Mouse (Mus musculus) limb, embryonic 13.5 days (tissue): ENCODE measurements around the gene Helz2. TPM values are rescaled to one million over a fixed set of nuclear protein-coding genes. Genes with fewer than 3 reads are reported as not detected.

Experiments used
- ATAC-seq: fragments of 200-750 bp; cut with Nextera tagmentation; 2 replicates; pipeline ENCODE4 v1.8.0; 2017; ENCODE audit warnings: low read depth, moderate number of reproducible peaks, moderate TSS enrichment; ENCODE audit not compliant: low FRiP score
- H3K27ac ChIP-seq: fragments of 300-500 bp; sonication (generic); 2 replicates; pipeline ENCODE4 v1.5.1; 2015; ENCODE audit warnings: inconsistent platforms, mild to moderate bottlenecking, moderate library complexity
- H3K27me3 ChIP-seq: fragments of 300-500 bp; sonication (generic); 2 replicates; pipeline ENCODE4 v1.6.1; 2015; ENCODE audit warnings: mild to moderate bottlenecking, inconsistent platforms
- H3K36me3 ChIP-seq: fragments of 300-500 bp; sonication (generic); 2 replicates; pipeline ENCODE4 v1.6.1; 2015; ENCODE audit warnings: inconsistent platforms, mild to moderate bottlenecking, moderate library complexity
- H3K4me1 ChIP-seq: fragments of 300-500 bp; sonication (generic); 2 replicates; pipeline ENCODE4 v1.6.1; 2015; ENCODE audit warnings: inconsistent platforms
- H3K4me2 ChIP-seq: fragments of 300-500 bp; sonication (generic); replicated peaks from 2 replicates; pipeline ENCODE4 v1.6.1; 2015; ENCODE audit warnings: inconsistent platforms, mild to moderate bottlenecking, moderate library complexity
- H3K4me3 ChIP-seq: fragments of 300-500 bp; sonication (generic); 2 replicates; pipeline ENCODE4 v1.5.1; 2015; ENCODE audit warnings: moderate library complexity, mild to moderate bottlenecking, inconsistent platforms
- H3K9ac ChIP-seq: fragments of 300-500 bp; sonication (generic); 2 replicates; pipeline ENCODE4 v1.6.1; 2015; ENCODE audit warnings: mild to moderate bottlenecking, inconsistent platforms
- H3K9me3 ChIP-seq: fragments of 300-500 bp; sonication (generic); 2 replicates; pipeline ENCODE4 v1.6.1; 2016; ENCODE audit warnings: inconsistent platforms
- WGBS: fragments of 180-500 bp; shearing (Covaris S2); methylation state at CpG from one replicate; pipeline ENCODE4 v1.1.7; 2015; 5-methylcytosine and 5-hydroxymethylcytosine counted together
- polyA plus RNA-seq: library from polyadenylated mRNA; unstranded; fragments of >200 nt; fragmentation: Nextera tagmentation; extraction: Ambion mirVana; gene quantifications from 2 replicates; pipeline ENCODE4 v1.2.1, GENCODE M21; 2015

The Helz2 gene
- polyA plus RNA-seq, 1 experiment from 2014 or later = 1.8 TPM

DNA sequence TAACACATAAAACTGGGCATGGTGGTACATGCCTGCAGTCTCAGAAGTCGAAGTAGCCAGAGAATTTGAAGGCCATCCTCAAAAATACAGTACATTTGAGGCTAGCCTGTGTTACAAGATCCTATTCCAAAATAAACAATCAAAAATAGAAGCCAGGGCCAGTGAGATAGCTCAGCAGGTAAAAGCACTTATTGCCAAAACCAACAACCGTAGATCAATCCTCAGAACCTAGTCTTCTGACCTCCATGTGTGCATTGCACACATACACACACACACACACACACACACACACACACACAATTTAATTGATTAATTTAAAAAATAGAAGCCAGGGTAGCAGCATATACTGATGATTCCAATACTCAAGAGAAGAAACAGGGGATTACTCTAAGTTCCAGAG is 25.0 kb upstream of the Helz2 start:
- Histone ChIP-seq H3K9me3 (no peaks in the 10 kb centered on the region), H3K4me2 (no peak overlapping the region), H3K27ac (no peak overlapping the region), H3K4me1 (no peaks in the 10 kb centered on the region), H3K36me3 (peaks cover 79% of the 10 kb centered on the region), H3K9ac (no peak overlapping the region), H3K27me3 (no peaks in the 10 kb centered on the region), H3K4me3 (no peak overlapping the region)
- ATAC-seq = no peak
- WGBS = 93% methylated on average over 2 of the region's 2 CpGs

DNA sequence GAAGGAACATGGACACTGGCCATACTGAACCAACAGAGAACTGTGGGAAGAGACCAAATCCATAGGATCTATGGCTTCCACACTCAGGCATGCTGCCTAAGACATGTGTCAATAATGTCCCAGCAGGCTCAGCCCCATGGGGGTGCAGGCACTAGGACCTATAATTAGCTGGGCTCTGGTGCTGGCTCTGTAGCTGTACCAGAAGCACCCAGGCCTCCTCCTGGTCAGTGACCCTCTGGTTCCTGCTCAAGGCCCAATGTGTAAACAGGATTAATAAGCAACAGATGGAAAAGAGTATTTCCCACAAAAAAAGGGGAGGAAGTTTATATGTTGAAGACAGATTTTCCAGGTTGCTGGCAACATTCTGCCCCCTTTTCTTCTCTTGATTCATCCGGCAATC is 11.4 kb upstream of the Helz2 start:
- Histone ChIP-seq H3K4me3 (no peak overlapping the region), H3K36me3 (peaks cover 70% of the 10 kb centered on the region), H3K4me1 (no peaks in the 10 kb centered on the region), H3K9ac (no peak overlapping the region), H3K9me3 (no peaks in the 10 kb centered on the region), H3K27me3 (no peaks in the 10 kb centered on the region), H3K4me2 (no peak overlapping the region), H3K27ac (no peak overlapping the region)
- WGBS = 67% methylated on average over 1 of the region's 1 CpGs
- ATAC-seq = no peak

DNA sequence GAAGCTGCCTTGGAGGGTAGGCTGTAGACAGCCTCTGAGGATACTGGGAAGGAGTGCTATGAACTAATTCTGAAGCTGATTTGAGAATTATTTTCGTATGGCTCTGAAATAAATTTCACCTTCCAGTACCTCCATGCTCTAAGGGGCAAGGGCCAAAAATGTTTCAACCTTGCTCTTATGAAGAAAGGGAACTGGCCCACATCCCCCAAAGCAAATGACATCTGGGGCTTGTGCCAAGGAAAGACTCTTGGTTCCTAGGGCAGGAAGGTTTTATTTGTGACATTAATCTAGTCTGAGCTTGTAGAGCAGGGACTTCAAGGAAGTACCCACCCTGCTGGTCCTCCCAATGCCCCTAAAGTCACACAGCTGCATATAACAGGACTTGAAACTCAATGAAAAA is 10.0 kb upstream of the Helz2 start:
- H3K27ac ChIP-seq = no peak overlapping the region
- WGBS = 77% methylated on average over 1 of the region's 1 CpGs
- no peak overlapping the region for H3K9ac ChIP-seq
- no peak overlapping the region for H3K4me3 ChIP-seq
- no peaks in the 10 kb centered on the region for H3K4me1 ChIP-seq
- no peak for ATAC-seq
- peaks cover 58% of the 10 kb centered on the region for H3K36me3 ChIP-seq
- no peak overlapping the region for H3K4me2 ChIP-seq
- H3K27me3 ChIP-seq = no peaks in the 10 kb centered on the region
- no peaks in the 10 kb centered on the region for H3K9me3 ChIP-seq

DNA sequence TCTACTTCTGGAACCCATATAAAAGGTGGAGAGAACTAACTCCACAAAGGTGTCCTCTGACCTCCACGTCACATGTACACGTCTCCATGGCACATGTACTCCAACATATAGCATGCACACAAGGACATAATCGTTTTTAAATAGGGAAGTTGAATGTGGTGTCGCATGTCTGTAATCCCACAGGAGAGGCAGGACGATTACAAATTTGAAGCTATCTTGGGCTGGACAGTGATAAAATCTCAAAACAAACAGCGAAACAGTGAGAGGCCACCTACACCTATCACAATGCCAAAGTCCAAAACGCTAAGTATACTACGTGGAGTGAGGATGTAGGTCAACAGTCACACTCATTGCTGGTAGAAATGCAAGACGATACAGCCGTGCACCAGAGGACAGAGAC is 7.4 kb upstream of the Helz2 start:
- WGBS = 85% methylated on average over 10 of the region's 10 CpGs
- no peak overlapping the region for H3K27ac ChIP-seq
- no peak overlapping the region for H3K4me2 ChIP-seq
- peaks cover 35% of the 10 kb centered on the region for H3K36me3 ChIP-seq
- H3K27me3 ChIP-seq = no peaks in the 10 kb centered on the region
- no peak for ATAC-seq
- no peak overlapping the region for H3K4me3 ChIP-seq
- no peak overlapping the region for H3K9ac ChIP-seq
- H3K4me1 ChIP-seq = no peaks in the 10 kb centered on the region
- no peaks in the 10 kb centered on the region for H3K9me3 ChIP-seq

DNA sequence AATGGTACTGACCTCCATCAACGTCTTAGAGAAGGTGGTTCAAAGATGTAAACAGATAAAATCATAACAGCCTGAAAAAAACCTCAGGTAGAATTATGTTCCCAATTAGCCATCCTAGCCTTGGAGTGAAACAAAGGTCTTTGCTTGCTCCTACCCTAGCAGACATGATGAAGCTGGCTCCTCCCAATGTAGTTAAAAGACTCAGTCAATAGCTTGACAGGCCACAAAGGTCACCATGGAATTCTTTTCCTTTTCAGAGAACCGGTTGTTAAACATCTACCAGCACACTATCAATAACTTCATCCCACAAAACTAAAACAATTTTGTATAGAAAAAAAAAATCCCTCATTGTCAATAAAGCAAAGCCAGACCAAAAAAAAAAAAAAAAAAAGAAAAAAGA is 3.2 kb upstream of the Helz2 start:
- H3K4me3 ChIP-seq = no peak overlapping the region
- peaks cover 14% of the 10 kb centered on the region for H3K4me1 ChIP-seq
- H3K36me3 ChIP-seq = no peaks in the 10 kb centered on the region
- no peak for ATAC-seq
- H3K27ac ChIP-seq = no peak overlapping the region
- no peak overlapping the region for H3K9ac ChIP-seq
- WGBS = 35% methylated on average over 2 of the region's 2 CpGs
- H3K27me3 ChIP-seq = no peaks in the 10 kb centered on the region
- H3K9me3 ChIP-seq = no peaks in the 10 kb centered on the region
- H3K4me2 ChIP-seq = no peak overlapping the region

DNA sequence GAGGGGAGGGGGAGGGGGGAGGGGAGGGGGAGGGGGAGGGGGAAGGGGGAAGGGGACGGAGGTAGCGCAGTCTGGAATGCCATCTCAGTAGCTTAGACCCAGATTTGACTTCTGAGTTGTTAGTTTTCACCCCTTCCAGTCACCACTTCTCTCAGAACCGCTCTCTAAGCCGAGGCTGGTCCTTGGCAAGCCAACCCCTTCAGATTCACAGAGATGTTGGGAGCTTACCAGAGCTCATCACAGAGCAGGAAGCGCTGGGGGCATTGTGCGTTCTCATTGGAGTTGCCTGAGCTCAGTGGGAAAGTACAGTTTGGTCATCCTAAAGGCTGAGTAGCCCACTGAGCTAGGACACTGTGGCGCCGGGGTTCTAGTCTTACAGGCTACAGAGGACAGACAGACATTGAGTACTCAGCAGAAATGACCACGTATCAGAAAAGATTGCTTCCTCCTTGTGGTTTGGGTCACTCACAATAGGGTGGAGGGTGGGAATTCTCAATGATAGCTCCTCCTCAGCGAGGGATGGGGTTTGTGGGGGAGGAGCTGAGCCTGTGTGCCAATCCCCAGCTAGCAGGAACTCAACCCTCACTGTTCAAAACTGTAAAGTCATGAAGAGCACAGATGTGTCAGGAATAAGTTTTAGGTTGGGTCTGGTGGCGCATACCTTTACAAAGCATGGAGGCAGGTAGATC is 2.0 kb upstream of the Helz2 start:
- Histone ChIP-seq H3K9me3 (no peaks in the 10 kb centered on the region), H3K36me3 (no peaks in the 10 kb centered on the region), H3K9ac (no peak overlapping the region), H3K27ac (no peak overlapping the region), H3K4me2 (no peak overlapping the region), H3K4me1 (peaks cover 14% of the 10 kb centered on the region), H3K27me3 (no peaks in the 10 kb centered on the region), H3K4me3 (no peak overlapping the region)
- WGBS = 36% methylated on average over 11 of the region's 11 CpGs
- no peak for ATAC-seq

DNA sequence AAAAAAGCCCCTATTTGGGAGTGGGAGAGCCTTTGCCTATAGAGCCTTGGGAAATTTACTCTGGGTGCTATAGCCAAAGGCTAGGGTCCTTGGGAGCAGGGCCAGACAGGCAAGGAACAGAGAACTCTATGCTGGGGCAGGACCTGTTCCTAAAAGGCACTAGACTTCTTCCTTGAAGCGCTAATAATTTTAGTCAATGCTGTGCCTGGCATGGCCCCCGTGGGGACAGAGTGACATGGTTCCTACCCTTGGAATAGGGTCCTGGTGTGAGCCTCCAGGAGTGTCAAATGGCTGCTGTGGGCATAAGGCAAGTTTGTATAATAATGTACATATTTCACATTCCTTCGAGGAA is 463 bp upstream of the Helz2 start:
- 0 out of 2 replicates have a peak, but pooled peaks have one; percentile 16 for ATAC-seq
- Histone ChIP-seq H3K27ac (no peak overlapping the region), H3K9me3 (no peaks in the 10 kb centered on the region), H3K36me3 (peaks cover 9% of the 10 kb centered on the region; the same call in 1 of the 2 replicates), H3K4me3 (peak overlapping the region; percentile 51), H3K27me3 (no peaks in the 10 kb centered on the region), H3K4me2 (peak overlapping the region; percentile 72), H3K4me1 (peaks cover 14% of the 10 kb centered on the region), H3K9ac (peak overlapping the region; percentile 72)
- whole genome bisulfite sequencing = 56% methylated on average over 3 of the region's 3 CpGs

DNA sequence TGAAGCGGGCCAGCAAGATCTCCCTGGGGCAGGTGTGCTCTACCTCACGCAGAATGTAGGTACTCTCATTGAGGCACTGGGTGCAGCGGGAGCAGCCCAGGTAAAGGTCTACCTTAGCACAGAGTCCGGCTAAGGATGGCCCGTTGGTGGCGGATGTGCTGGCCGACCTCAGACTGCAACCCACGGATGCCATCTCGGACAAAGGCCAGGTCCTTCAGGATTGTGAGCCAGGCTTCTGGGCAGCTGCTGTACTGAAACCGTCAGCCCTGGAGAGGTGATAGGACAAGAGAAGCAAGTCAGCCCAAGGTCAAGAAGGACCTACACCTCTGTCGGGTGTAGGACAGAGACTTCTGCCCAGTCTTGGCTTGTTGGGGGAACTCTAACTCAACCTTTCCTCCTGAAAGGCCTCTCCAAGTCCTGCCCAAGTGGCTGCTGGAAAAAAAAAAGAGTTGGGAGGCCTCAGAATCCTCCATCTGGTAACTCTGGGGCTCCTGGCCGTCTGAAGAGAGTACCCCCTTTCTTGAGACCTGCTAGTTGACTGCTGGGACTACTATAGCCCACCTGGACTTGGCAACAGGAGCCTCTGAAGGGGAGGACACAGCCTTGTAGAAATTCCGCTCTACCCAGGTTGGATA is 904 bp downstream of the Helz2 start:
- Histone ChIP-seq H3K9ac (no peak overlapping the region), H3K27me3 (no peaks in the 10 kb centered on the region), H3K4me2 (peak overlapping the region; percentile 72), H3K36me3 (peaks cover 15% of the 10 kb centered on the region; the same call in 1 of the 2 replicates), H3K4me3 (peak overlapping the region; percentile 51), H3K27ac (no peak overlapping the region), H3K4me1 (peaks cover 14% of the 10 kb centered on the region), H3K9me3 (no peaks in the 10 kb centered on the region)
- WGBS = 89% methylated on average over 13 of the region's 13 CpGs
- no peak for ATAC-seq

DNA sequence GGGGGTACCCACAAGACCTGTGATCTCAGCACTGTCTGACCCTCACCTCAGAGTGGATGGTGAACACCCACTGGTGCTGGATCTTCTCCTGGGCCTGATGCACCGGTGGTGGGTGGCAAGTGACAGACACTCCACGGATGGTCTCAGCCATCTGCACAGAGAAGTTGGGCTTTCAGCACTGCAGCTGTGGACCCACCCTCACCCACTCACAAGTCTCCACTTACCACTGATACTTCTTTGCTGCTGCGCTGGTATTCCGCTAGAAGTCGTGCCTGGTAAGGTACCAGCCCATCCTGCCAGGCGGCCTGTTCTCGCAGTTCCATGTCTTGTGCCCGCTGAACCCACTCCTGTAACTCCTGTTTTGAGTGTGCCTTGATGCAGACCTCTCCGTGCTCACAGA is 2.6 kb downstream of the Helz2 start:
- H3K27me3 ChIP-seq = no peaks in the 10 kb centered on the region
- no peak overlapping the region for H3K4me2 ChIP-seq
- WGBS = 89% methylated on average over 9 of the region's 9 CpGs
- H3K9ac ChIP-seq = peak overlapping the region; percentile 43; the same call in 1 of the 2 replicates
- peaks cover 14% of the 10 kb centered on the region for H3K4me1 ChIP-seq
- H3K27ac ChIP-seq = no peak overlapping the region
- H3K4me3 ChIP-seq = no peak overlapping the region
- no peaks in the 10 kb centered on the region for H3K9me3 ChIP-seq
- no peak for ATAC-seq
- peaks cover 16% of the 10 kb centered on the region; the same call in 1 of the 2 replicates for H3K36me3 ChIP-seq

DNA sequence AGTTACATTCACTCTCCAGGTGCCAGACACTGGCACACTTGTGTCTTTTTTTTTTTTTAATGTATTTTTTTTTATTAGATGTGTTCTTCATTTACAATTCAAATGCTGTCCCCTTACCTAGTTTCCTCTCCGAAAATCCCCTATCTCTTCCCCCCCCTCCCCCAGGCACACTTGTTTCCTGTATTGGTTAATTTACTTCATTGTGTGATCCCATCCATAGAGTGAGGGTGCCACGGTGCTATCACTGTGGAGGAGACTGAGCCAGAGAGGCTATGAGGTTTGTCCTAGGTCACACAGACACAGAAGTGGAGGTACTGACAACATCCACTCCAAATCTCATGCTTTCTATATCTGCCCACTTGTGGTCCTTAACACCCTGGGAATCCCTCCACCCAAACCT is 3.0 kb downstream of the Helz2 start:
- Histone ChIP-seq H3K9me3 (no peaks in the 10 kb centered on the region), H3K9ac (peak overlapping the region; percentile 43; the same call in 1 of the 2 replicates), H3K36me3 (peaks cover 18% of the 10 kb centered on the region; the same call in 1 of the 2 replicates), H3K27me3 (no peaks in the 10 kb centered on the region), H3K4me1 (peaks cover 14% of the 10 kb centered on the region), H3K27ac (no peak overlapping the region), H3K4me2 (no peak overlapping the region), H3K4me3 (no peak overlapping the region)
- WGBS = 72% methylated on average over 2 of the region's 2 CpGs
- no peak for ATAC-seq

DNA sequence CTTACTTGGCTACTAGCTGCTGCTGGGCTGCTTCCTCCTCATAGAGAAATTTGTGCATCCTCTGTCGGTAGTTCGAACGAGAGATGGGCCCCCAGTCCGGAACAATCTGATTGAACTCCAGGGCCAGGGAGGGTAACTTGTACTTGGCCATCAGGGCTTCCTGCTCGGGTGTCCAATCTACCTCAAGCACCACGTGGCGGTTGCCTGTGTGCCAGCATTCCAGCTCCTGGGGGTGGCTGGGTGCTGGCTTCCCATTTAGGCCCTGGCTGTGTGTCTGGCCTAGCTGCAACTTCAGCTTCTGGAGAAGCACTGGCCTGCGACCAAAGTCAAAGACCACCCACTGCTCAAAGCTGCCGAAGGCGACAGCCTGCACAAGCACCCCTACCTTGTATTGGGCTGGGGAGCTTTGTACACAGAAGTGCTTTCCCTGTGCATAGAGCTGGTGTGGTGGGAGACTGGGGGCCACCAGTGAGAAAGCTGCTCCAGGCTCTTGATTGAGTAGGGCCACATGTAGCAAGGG is 3.7 kb downstream of the Helz2 start:
- H3K27ac ChIP-seq = no peak overlapping the region
- H3K4me1 ChIP-seq = peaks cover 14% of the 10 kb centered on the region
- H3K4me2 ChIP-seq = no peak overlapping the region
- no peak for ATAC-seq
- peaks cover 19% of the 10 kb centered on the region for H3K36me3 ChIP-seq
- WGBS = 83% methylated on average over 10 of the region's 10 CpGs
- no peaks in the 10 kb centered on the region for H3K9me3 ChIP-seq
- H3K27me3 ChIP-seq = no peaks in the 10 kb centered on the region
- no peak overlapping the region for H3K4me3 ChIP-seq
- H3K9ac ChIP-seq = no peak overlapping the region

DNA sequence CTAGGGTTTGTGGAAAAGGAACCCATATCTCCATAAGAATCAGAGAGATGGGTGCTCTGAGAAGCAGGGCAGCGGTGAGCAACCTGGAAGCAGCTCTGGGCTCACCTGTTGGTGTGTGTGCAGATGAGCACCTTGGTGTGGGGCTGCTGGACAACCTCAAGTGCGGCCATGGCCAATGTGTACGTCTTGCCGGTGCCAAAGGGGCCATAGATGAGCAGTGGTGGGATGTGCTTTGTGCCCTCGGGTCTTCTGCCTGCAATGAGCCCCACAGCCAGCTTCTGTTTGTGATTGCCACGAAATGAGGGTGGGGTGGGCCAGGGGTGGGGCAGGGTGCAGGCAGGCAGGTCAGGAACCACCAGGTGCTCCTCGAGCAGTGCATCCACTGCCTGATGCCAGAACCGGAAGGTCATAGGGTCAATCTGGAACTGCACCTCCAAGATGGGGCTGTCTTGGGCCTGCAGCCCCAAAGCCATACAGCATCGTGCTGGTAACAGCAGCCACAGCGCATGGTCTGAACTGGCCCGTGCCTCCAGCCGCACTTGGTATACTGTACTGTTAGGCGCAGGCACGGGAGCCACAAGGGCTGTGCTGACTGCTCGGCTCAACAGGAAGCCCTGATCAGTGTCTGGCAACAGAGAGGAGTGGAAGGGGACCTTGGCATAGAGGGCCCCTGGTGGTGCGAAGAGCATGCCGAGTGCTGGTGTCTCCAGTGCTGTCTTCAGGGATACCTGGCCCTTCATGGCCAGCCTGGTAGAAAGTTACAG is 4.4 kb downstream of the Helz2 start:
- Histone ChIP-seq H3K27ac (no peak overlapping the region), H3K4me2 (no peak overlapping the region), H3K4me1 (peaks cover 13% of the 10 kb centered on the region), H3K27me3 (no peaks in the 10 kb centered on the region), H3K4me3 (no peak overlapping the region), H3K36me3 (peaks cover 19% of the 10 kb centered on the region), H3K9me3 (no peaks in the 10 kb centered on the region), H3K9ac (no peak overlapping the region)
- WGBS = 85% methylated on average over 17 of the region's 17 CpGs
- no peak for ATAC-seq
